Mouse (Mus musculus): ENCODE results near the gene Dnajc11. TPM values are rescaled to one million over a fixed set of nuclear protein-coding genes. Genes with fewer than 3 reads are reported as not detected.

The Dnajc11 gene
- polyA plus RNA-seq, 1 experiment from 2014 or later, result 79.5 TPM

DNA sequence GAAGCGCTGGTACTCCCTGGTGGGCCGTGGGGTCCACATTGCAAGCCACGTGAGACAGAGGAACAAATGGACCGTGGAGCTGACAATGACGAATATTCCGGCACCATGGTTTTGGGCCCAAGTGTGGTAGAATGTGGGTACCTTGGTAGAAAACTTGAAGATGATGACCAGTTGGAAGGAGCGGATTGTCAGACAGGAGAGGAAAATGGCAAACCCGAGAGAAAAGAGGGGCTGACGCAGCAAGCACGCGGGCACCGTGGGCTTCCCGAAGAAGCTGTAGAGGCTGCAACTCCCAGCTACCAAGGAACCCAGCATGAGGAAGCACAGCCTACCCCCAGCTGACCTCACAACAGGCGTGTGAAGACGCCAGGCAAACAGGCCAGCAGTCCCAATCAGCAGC, 95.0 kb downstream of the Dnajc11 start:
- Histone ChIP-seq H3K4me2 (replicated peaks; ENCODE audit: low read depth, low read length) (peak overlapping the region; percentile 85), H3K4me3 (ENCODE audit: low read length) (peak overlapping the region; percentile 86), H3K27me3 (ENCODE audit: insufficient read depth, low read length) (no peaks in the 10 kb centered on the region), H3K9ac (replicated peaks; ENCODE audit: low read length) (peak overlapping the region; percentile 61), H3K27ac (ENCODE audit: low read length) (no peak overlapping the region), H3K36me3 (ENCODE audit: insufficient read depth, low read length) (peaks cover 8% of the 10 kb centered on the region), H3K4me1 (ENCODE audit: insufficient read depth, low read length) (peaks cover 34% of the 10 kb centered on the region), H3K9me3 (ENCODE audit: low read length) (no peaks in the 10 kb centered on the region)
- 62% methylated on average over 15 of the region's 15 CpGs for WGBS
- ATAC-seq (ENCODE audit: low FRiP score, low TSS enrichment), result no peak

DNA sequence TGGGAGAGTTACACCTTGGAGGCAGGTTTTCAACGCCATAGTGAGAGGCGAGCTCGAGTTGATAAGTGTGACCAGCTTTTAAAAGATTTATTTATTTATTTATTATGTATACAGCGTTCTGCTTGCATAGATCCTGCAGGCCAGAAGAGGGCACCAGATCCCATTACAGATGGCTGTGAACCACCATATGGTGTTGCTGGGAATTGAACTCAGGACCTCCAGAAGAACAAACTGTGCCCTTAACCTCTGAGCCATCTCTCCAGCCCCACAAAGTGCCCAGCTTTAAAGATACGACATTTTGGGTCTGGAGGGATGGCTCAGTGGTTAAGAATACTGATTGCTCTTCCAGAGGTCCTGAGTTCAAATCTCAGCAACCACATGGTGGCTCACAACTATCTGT, 95.6 kb downstream of the Dnajc11 start:
- Histone ChIP-seq H3K4me2 (replicated peaks; ENCODE audit: low read depth, low read length) (no peak overlapping the region), H3K36me3 (ENCODE audit: insufficient read depth, low read length) (peaks cover 8% of the 10 kb centered on the region; the same call in 1 of the 2 replicates), H3K9ac (replicated peaks; ENCODE audit: low read length) (no peak overlapping the region), H3K4me1 (ENCODE audit: insufficient read depth, low read length) (peaks cover 34% of the 10 kb centered on the region), H3K4me3 (ENCODE audit: low read length) (no peak overlapping the region), H3K27me3 (ENCODE audit: insufficient read depth, low read length) (no peaks in the 10 kb centered on the region), H3K9me3 (ENCODE audit: low read length) (no peaks in the 10 kb centered on the region), H3K27ac (ENCODE audit: low read length) (no peak overlapping the region)
- ATAC-seq (ENCODE audit: low FRiP score, low TSS enrichment), result no peak
- WGBS, result 57% methylated on average over 5 of the region's 5 CpGs

DNA sequence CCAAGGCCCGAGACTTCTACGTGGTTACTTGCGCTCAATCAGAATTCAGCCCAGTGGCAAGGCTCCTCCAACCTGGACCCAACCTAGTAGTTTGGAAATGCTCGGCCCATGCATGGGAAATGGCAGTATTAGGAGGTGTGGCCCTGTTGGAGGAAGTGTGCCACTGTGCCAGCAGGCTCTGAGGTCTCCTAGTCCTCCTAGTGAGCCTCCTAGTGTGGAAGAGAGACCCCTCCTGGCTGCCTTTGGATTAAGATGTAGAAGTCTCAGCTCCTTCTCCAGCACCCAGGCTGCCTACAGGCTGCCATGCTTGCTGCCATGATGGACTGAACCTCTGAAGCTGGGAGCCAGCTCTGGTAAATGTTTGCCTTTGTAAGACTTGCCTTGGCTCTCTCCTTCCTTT, 96.5 kb downstream of the Dnajc11 start:
- 75% methylated on average over 4 of the region's 4 CpGs for WGBS
- Histone ChIP-seq H3K27me3 (ENCODE audit: insufficient read depth, low read length) (no peaks in the 10 kb centered on the region), H3K9me3 (ENCODE audit: low read length) (no peaks in the 10 kb centered on the region), H3K27ac (ENCODE audit: low read length) (no peak overlapping the region), H3K9ac (replicated peaks; ENCODE audit: low read length) (no peak overlapping the region), H3K4me2 (replicated peaks; ENCODE audit: low read depth, low read length) (no peak overlapping the region), H3K4me1 (ENCODE audit: insufficient read depth, low read length) (peaks cover 29% of the 10 kb centered on the region), H3K36me3 (ENCODE audit: insufficient read depth, low read length) (0 out of 2 replicates have a peak, but pooled peaks cover 2% of the 10 kb centered on the region), H3K4me3 (ENCODE audit: low read length) (no peak overlapping the region)
- ATAC-seq (ENCODE audit: low FRiP score, low TSS enrichment), result no peak

Other genes starting within 250 kb of the Dnajc11 start
- 80.7 and 83.5 TPM in 2 replicates for gene Camta1, start 71.8 kb upstream of the Dnajc11 start, polyA plus RNA-seq (2015; fragmentation: Nextera tagmentation; extraction: Ambion mirVana)
- 42.4 and 46.4 TPM in 2 replicates for gene Thap3, start 55.3 kb downstream of the Dnajc11 start, polyA plus RNA-seq (2015; fragmentation: Nextera tagmentation; extraction: Ambion mirVana)
- gene Phf13, start 62.6 kb downstream of the Dnajc11 start, polyA plus RNA-seq (2015; fragmentation: Nextera tagmentation; extraction: Ambion mirVana), result 31.2 and 33.3 TPM in 2 replicates
- 12.1 and 12.6 TPM in 2 replicates for gene Klhl21, start 75.1 kb downstream of the Dnajc11 start, polyA plus RNA-seq (2015; fragmentation: Nextera tagmentation; extraction: Ambion mirVana)
- 25.3 and 26.0 TPM in 2 replicates for gene Zbtb48, start 94.0 kb downstream of the Dnajc11 start, polyA plus RNA-seq (2015; fragmentation: Nextera tagmentation; extraction: Ambion mirVana)
- 0.50 and 0.63 TPM in 2 replicates for gene Tas1r1, start 104.9 kb downstream of the Dnajc11 start, polyA plus RNA-seq (2015; fragmentation: Nextera tagmentation; extraction: Ambion mirVana)
- 31.7 and 35.6 TPM in 2 replicates for gene Nol9, start 105.6 kb downstream of the Dnajc11 start, polyA plus RNA-seq (2015; fragmentation: Nextera tagmentation; extraction: Ambion mirVana)
- 25.5 and 28.1 TPM in 2 replicates for gene Plekhg5, start 138.8 kb downstream of the Dnajc11 start, polyA plus RNA-seq (2015; fragmentation: Nextera tagmentation; extraction: Ambion mirVana)
- 1.9 and 3.0 TPM in 2 replicates for gene Tnfrsf25, start 182.2 kb downstream of the Dnajc11 start, polyA plus RNA-seq (2015; fragmentation: Nextera tagmentation; extraction: Ambion mirVana)
- gene Espn, start 218.7 kb downstream of the Dnajc11 start, polyA plus RNA-seq (2015; fragmentation: Nextera tagmentation; extraction: Ambion mirVana), result 22.2 and 30.6 TPM in 2 replicates
- 0.14 and 0.57 TPM in 2 replicates for gene Hes2, start 225.2 kb downstream of the Dnajc11 start, polyA plus RNA-seq (2015; fragmentation: Nextera tagmentation; extraction: Ambion mirVana)
- 75.1 and 76.4 TPM in 2 replicates for gene Acot7, start 244.4 kb downstream of the Dnajc11 start, polyA plus RNA-seq (2015; fragmentation: Nextera tagmentation; extraction: Ambion mirVana)

Measured in kidney, embryonic 16.5 days (tissue).